Mouse (Mus musculus) kidney, adult 8-10 months (tissue): ENCODE results near the gene Arid5b.

Experiments used
- DNase-seq, 2 experiments: peaks; one replicate each; pipeline ENCODE4 v3.0.0; 2022

The Arid5b gene

DNA sequence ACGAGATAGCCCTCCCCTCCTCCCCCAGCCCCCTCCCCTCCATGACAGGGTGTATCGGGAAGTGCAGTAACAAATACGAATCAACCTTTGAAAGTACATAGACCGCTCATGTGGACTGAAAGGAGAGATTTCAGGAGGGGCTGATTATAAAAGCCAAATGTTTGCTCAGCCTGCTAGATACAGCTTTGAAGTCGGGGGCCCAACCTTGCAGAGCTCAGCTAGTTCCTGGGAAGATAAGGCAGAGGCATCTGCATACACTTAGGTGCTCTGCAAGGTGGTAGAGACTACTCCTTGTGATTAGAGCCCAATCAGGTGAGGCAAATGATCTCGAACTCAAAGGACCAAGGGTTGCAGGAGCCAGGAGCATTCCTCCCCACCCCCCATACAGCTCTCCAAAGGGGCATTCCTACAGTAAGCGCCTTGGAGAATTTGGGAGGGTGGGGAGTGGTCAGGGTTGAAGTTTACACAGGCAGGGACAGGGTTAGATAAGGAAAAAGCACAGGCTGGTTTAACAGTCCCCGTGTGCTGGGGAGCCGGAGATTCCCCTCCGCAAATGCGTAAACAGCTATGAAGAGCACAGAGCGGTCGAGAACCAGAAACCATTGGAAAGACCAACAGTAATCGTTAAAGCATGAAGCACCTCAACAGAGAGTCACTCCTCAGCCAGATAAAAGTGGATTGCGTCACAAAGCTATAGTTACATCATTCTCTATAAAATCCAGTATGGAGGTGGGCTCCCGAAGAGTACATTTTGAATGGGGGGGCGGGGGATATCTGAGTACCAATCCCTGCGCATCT lies 47.0 kb downstream of the Arid5b start:
- no peak for DNase-seq

DNA sequence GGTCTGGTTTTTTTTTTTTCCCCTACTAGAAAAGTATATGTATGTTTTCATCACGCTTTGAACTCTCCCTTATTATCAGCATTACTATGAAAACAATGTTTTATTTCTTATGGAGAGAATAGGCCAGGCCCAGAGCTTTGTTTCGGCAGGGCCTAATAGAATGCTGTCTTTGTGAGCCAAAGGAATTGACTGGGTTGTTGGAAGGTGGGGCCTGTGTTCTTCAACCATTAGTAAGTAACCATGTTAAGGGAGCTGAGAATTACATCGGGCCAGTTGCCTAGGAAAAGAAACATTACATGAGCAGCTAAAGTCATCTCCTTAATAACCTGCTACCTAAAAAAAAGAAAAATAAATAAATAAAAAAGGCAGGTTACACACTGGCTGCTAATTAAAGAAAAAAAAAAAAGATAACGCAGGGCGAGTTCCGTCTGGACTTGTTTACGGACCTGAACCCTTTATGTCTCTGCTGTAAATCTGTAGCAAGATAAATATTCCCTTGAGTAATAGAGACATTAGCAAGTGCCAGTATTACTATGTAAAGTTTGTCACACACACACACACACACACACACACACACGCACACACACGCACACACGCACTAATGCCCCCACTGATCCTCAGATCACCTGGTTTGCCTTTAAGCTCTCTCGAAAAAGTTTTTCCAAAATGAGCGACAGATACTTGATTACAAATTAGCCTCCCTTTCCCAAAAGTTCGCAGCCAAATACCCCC lies 47.7 kb downstream of the Arid5b start:
- no peak for DNase-seq

DNA sequence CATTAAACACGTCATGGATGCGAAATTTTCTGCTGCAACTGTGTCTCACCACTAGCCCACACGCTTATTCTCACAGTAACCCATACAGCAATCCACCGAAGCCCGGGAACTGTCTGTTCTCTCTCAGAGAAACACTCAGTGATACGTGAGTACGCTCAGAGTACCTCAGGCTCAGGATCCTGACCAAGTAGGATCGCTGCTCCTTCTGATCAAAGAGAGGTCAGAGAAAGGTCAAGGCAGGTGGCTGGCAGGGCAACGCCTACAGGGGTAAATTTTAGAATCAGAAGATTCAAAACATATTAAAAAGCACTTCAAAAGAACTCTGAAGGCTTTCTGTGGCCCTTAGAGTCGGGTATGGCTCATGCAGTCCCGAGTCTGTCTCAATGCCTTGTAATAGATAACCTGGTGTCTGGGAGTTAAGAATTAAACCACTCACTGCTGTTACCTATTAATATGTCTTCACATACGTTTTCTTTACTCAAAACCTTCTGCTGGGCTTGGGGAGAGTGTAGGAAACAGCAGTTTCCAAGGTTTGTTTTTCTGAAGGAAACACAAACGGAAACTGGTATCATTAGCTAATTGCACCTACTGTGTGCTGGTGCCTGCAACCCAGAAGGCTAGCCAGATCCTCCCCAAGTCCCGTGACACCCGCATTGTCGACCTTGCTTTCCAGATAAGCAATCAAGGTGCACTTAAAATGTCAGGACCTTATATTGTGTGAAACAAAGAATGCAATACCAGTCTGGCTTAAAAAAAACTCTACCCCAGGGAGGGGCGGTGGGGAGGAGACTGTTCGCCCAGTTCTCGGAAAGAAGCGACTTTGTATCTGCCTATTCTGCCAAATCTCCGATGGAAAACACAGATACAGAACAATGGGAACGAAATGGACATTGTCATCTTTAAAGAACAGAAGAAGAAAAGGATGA lies 48.6 kb downstream of the Arid5b start:
- peak; percentile 46 to 61 for DNase-seq

DNA sequence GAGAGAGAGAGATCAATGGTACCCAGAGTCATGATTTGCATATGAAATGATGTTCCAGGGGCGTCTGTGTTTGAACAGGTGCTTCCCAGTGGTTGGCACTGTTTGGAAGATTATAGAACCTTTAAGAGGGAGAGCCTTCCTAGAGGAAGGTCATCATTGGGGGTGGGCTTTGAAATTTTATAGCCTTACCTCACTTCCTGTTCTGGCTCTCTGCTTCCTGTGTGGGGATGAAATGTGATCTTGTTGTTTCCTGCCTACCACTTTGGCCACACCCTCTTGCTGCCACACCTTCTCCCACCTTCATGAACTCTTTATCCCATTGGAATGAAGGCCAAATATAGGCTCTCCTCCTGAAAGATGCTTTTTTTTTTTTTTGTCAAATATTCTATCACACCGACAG lies 55.9 kb downstream of the Arid5b start:
- no peak for DNase-seq

DNA sequence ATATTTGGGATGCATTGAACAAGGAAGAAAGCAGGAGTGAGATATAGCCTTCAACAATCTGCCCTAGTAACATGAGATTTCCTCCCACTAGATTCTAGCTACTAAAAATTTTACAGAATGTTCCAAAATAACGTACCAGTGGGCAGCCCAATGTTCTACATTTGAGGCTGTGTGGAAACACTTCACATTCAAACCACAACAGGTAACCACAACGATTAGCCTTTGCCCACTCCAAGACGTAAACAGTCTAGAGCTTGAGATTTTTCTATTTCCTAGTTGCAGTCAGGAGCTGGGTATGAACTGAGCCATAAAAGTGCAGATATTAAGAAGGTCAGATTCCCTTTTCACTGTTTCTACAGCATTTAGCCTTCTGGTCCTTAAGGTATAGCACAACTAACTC lies 56.5 kb downstream of the Arid5b start:
- DNase-seq: no peak

DNA sequence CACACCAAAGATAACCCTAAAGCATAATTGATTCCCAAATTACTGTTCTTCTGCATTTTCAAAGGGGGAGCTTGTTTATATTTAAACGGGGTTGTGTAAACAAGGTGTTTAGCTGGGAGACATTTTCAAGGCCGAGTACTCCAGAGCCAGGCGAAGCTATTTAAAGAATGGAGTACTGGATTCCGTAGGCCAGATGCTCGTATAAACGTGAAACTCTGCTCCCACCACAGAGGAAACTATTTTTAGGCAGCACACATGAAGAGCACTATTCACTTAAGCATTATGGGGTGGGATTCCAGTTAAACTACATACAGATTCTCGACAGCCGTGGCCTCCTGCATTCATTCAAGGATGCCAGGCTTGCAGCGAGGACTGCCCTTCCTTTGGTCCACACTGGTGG lies 59.2 kb downstream of the Arid5b start:
- no peak for DNase-seq

DNA sequence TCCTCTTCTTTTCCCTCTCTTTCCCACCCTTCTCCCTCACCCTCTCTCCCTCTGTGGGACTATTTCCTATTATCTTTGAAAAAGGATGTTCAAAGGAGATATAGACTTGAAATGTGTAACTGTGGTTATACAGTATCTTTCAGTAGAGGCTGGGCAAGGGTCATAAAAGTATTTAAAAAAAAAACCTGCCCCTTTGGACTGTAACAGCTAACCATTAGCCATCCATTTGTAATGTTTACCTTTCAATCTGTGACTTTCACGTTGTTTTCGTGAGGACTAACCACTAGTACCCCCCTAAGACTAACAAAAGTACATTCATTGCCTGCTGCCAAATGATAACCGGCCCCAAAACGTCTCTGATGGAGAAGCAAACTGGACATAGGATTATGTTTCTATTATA lies 59.9 kb downstream of the Arid5b start:
- DNase-seq: peak in 1 of 2 experiments; percentile 66

DNA sequence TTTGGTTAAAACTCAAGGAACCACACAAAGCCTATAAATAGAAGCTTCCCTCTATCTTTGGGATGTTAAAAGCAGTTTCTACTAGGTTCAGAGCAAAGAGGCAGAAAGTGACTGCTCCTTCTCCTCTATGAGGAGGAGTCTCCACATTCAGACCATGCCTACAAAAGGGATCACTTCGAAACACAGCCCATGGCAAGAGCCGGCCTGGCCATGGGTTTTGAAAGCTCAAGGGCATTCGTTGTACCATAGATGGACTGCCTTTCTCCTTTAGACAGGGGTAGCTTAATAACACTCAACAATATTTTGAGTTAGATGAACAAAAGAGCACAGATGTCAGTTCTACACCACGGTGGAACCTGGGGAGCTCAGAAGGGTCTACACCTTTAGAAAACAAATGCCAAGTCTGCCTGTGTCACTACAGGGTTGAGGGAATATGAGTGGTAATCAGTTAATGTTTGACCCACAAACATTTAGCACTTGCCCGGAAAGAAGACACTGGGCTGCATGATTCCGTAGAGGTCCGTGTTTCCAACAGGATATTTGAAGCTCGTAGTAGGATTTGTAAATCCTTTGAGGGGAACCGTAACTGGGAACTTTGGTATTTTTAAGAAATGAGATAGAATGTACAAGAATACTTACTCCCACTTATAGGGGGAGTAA lies 63.6 kb downstream of the Arid5b start:
- DNase-seq: peak; percentile 29 to 57

DNA sequence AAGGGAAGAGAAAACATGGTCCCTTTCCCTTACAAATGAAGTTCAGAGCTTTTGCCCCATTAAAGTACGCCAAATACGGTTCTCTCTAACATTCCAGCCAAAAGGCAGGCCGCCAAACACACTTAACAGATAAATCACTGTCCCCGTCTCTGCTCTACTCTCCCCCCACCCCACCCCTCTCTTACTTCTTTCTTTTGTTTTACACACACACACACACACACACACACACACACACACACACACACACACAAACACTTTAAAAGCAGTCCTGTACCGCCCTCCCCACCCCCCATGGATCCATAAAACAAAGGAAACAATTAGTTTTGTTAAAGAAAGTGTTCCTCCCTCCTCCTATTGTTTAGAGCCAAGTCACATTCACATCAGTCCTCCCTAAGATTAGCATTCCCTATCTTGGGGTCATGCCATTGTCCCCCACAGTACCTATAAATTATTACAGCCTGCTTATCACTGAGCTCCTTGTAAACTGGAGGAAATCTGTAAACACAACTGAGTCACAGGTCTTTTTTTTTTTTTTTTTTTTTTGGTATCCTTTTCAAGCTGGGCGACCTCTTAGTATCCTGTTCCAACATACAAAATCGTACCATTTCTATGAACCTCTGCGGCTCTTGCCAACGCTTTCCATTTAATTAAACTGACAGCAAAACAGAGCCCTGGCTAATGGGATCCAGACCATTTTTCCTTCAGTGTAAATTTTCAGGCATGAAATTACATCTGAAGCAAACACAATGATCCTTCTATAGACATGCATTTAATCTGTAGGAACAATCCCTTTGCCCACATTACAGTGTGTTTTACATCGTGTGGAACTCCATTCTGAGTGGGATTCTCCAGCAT lies 66.3 kb downstream of the Arid5b start:
- DNase-seq: peak; percentile 55 to 66

DNA sequence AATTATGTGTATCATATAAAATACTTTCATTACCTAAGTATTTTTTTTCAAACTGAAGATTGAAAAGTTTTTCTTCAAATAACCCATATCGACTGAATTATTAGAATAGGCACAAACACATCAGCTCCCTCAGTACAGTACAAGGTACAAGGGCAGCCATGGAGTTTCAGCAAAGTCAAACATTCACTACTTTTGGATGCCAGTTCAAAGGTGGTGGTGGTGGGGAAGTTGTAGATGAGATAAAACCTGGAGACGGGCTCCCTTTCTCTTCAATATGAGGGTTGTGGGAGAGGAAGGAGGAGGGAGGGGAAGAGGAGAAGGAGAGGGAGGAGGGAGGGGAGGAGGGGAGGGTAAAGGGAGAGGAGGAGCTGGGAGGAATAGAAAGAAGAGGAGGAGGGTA lies 67.0 kb downstream of the Arid5b start:
- DNase-seq: peak; percentile 65 to 77

DNA sequence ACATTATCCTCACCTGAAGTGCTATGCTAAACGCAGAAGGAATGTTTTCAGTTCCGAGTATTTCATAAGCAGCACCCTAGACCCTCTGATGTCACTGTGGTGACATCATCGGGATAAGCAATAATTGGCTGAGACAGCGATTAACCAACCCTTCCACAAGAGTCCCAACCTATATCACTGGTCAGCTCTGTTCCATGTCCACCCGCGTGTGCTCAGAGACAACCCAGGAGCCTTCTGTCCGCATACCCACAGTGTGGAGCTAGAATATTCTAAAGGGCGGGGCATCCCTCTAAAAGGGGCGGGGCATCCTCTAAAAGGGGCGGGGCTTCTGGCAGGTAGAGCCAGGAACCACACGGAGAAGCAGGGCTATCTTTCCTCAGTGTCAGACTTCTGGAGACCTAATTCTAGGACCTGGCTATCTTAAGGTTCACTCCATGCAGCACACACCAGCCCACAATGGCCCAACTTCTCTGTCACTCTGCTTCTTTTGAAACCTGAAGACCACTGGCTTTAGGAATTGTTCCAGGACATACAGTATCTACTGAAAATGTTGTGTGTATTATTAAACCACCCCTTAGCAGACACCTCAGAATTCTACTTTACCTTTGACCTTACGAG lies 68.4 kb downstream of the Arid5b start:
- no peak for DNase-seq

DNA sequence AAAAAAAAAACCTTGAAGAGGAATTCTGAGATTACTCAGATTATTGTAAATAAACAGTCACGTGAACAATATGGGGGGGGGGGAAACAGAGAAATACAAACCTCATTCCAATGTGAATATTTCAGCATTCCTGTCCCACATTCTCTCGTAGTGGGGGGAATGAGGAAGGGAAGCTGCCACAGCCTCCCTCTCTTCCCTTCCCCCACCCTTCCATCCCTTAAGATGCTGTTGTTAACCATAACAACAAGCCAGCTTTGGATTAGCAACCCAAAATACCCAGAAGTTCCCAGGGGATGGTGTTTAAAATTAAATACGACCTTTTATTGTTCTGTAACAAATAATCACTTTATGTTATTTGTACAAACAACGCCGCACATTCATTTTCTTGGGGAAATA lies 69.9 kb downstream of the Arid5b start:
- DNase-seq: no peak

DNA sequence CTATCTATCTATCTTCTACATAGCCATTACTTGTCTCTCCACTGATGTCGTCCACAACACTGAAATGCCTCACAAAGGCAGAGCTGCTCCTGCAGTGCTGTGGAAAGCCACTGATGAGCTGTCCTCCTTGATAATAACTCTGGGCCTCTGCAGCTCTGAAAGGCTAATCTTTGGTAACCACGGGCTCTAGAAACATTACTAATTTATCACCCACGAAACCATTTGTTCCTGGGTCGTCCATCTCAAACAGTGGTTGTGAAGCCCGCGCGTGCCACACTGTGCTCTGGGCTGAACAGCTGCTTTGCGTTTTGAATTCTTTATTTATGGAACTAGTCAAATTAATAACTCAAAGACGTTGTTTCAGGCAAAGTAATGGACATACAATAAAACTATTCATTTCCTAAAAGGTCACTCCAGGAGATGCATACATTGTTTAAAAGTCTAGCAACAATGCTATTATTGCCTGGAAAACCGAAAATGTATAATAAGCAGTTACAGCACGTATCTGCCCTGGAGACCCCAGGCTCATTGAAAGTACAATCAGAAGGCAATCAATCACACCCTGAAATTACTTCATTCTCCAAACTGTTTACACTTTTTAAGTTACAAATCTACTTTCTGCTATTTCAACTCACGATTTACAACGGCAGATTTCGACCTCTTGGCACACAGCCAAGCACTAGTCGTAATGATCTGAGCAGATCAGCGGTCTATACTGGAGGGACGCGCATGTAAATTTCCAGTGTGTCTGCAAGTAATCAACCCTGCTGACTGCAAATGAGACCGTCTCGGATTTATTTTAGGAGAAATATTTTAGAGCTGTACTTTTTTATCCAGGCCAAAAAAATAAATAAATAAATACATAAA lies 70.5 kb downstream of the Arid5b start:
- no peak for DNase-seq

DNA sequence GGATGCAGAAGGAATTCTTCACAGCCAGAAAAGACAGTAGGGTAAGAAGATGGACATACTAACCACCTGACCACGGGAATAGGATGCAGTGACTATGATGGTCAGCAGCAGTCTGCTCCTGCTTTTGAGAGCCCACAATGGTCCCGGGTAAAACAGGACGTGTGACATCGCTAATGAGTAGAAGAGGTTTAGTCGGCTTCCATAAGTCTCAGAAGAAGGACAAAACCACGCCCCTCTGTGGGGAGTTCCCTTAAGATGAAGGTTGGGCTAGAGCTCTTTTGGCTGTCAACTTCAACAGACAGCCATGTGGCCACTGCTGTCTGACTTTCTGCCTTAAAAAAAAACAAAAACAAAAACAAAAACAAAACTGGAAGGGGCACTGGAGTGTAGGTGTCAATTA lies 74.1 kb downstream of the Arid5b start:
- no peak for DNase-seq

DNA sequence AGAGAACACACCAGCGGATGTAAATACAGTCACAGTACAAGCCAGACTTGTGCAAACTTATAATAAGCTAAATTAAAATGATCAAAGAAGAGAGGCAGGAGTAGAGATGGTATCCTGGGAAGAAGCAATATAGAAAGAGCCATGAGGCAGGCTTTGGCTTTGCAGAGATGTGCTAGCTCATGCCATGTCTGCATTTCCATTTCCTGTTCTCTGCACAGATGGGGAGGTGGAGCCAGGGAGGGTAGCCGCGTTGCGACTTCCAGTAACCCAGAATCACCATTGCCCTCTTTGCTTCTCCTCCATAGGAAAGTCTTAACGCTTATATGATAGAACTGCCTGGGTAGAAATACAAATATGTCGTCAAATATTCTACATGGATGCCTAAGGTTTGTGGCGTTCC lies 74.7 kb downstream of the Arid5b start:
- DNase-seq: no peak

DNA sequence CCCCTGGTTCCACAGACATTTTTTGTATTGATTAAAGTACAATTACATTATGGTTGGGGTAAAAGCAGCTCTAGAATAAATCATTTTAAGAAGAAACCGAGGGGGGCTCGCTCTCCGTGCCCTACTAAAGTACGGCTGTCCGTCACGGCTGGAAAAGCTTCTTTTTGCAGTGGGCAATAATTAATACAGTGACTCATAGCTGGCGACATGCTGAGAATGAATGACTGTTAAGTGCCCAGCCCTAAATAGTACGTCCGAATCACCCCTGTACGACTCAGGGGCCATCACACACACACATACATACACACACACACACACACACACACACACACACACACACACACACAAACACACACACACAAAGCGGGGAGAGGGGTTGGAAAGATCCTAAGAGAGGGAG lies 75.2 kb downstream of the Arid5b start:
- no peak for DNase-seq

DNA sequence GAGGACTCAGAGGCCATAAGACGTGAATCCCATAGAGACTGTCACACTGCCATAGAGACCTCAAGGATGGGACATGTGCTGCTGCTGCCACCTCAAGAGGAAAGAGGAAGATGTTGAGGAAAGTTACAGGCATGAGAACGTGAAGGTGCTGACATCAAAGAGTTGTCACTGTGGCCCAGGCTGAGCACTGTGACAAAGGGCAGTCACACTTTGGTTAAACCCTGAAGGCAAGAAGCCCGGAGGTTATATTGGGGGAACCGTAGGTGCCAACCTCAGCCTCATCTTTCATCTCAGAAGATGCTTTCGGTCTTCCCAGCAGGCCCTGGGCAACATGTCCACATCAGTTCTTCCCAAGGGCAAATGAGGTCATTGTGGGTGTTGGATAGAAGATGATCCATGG lies 79.1 kb downstream of the Arid5b start:
- DNase-seq: no peak

DNA sequence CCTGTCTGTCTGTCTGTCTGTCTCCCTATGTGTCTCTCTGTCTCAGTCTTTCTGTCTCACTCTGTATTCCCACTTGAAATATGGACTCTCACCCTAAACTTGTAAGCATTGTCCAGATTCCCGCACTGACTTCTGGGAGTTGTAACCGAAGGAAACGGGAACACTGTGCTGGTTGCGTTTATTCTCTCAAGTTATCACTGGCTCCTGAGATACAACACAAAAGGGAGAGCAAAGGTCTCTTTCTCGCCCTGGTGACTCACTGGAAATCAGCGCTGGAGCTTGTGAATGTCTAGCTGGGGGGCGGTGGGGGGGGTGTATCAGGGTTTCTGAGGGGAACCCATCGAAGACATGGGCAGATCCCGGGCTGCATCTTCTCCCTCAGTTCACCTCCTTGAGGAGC lies 82.2 kb downstream of the Arid5b start:
- no peak for DNase-seq

DNA sequence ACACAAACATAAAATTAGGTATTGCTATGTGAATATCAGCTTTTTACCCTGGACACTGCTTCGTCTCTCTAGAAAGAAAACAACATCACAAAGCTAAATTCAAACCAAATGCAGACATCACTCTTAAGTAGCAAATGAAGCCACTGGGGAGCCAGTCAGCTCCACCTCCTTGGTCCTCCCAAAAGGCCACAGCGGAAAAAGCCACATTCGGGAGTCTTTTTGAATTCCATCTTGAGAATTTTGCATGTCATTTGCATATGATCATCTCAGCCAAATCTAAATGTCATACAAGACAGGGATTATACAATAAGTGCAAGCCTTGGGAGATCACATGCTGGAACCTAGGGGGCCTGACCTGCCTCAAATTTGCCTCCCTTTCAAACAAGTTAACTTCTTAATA lies 85.0 kb downstream of the Arid5b start:
- no peak for DNase-seq

DNA sequence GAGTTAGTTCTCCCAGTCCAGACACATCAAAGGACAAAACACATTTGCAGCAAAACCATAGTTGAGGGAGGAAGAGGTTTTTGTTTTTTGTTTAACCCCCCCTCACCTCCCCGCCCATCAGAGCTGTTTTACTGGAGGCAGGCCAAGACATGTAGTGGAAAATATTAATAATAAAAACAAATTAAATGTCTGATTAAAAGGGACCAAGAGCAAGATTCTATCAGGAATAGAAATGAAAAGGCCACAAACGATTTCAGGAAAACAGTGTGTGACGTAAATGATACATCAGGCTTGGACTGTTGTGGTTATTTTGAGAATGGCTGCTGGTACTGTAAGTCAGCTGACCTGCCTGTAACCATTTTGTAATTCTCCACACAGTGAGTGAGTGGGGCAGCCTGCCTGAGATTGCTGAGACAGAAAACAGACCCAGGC lies 85.7 kb downstream of the Arid5b start:
- DNase-seq: peak in 1 of 2 experiments; percentile 33
